In genomic region chr13:35189028-35189711, GRCm38 (mm10) we compare ENCODE assay signal across 9 mouse cellular contexts.
DNase-seq lines count a peak whose midpoint lies in the region; ATAC-seq and TF ChIP-seq lines count a peak whose summit lies in the region.
"Had no signal": no experiment of that assay in that cellular context is flagged by ENCODE, and none has a peak within 500 bp of the region (broad histone marks: within the 10 kb centered on the region; RNA-seq: fewer than 3 reads in every experiment).

No protein-coding gene starts in this region.

- no peak for TF ChIP-seq CTCF in forebrain, postnatal 0 days (IDR thresholded peaks at IDR 0.05; ENCODE audit: low read depth)

- no peaks in the 10 kb centered on the region for H3K9me3 ChIP-seq in forebrain, postnatal 0 days (ENCODE audit: low read length)
- H3K9me3 ChIP-seq in hindbrain, embryonic 12.5 days (replicated peaks) = no peaks in the 10 kb centered on the region

- peak; percentile 13 for DNase-seq in 416B (ENCODE audit: low read depth)
- peak; percentile 37 for DNase-seq in adrenal gland, postnatal 10 days
- DNase-seq in forebrain, postnatal 0 days = peak; percentile 27
- DNase-seq in layer of hippocampus, adult 9-11 months = peak; percentile 17
- peak; percentile 45 for DNase-seq in lung, postnatal 14 days
- peak; percentile 28 to 30 for DNase-seq in right cerebral cortex, adult 2 months (ENCODE audit: low spot score in 2 of 2)
- peak; percentile 24 for DNase-seq in urinary bladder, adult 2 months (ENCODE audit: low spot score)

- H3K4me2 ChIP-seq in forebrain, postnatal 0 days (ENCODE audit: low read depth) = no peak overlapping the region
- H3K4me2 ChIP-seq in hindbrain, embryonic 12.5 days (replicated peaks) = no peak overlapping the region

- peak; percentile 84 for ATAC-seq in forebrain, postnatal 0 days
- ATAC-seq in hindbrain, embryonic 12.5 days (ENCODE audit: low FRiP score) = peak; percentile 77
- ATAC-seq: Patski had no signal

- no peak overlapping the region for H3K4me3 ChIP-seq in forebrain, postnatal 0 days (ENCODE audit: low read depth, low read length)
- no peak overlapping the region for H3K4me3 ChIP-seq in hindbrain, embryonic 12.5 days

- peak overlapping the region; percentile 9; the same call in 1 of the 2 replicates for H3K27ac ChIP-seq in forebrain, postnatal 0 days (ENCODE audit: low read depth, low read length)
- H3K27ac ChIP-seq in hindbrain, embryonic 12.5 days = peak overlapping the region; percentile 74

- 47% methylated on average over 16 of the region's 16 CpGs for WGBS in forebrain, postnatal 0 days
- 38% methylated on average over 16 of the region's 16 CpGs for WGBS in hindbrain, embryonic 12.5 days

- H3K9ac ChIP-seq in forebrain, postnatal 0 days = no peak overlapping the region
- no peak overlapping the region; the same call in 1 of the 2 replicates for H3K9ac ChIP-seq in hindbrain, embryonic 12.5 days

- no peaks in the 10 kb centered on the region for H3K27me3 ChIP-seq in forebrain, postnatal 0 days (ENCODE audit: insufficient read depth, low read length)
- no peaks in the 10 kb centered on the region for H3K27me3 ChIP-seq in hindbrain, embryonic 12.5 days
- H3K27me3 ChIP-seq: Patski had no signal

- H3K4me1 ChIP-seq in forebrain, postnatal 0 days (ENCODE audit: insufficient read depth) = no peaks in the 10 kb centered on the region
- peaks cover 10% of the 10 kb centered on the region for H3K4me1 ChIP-seq in hindbrain, embryonic 12.5 days

- no peaks in the 10 kb centered on the region for H3K36me3 ChIP-seq in forebrain, postnatal 0 days (ENCODE audit: insufficient read depth)
- no peaks in the 10 kb centered on the region for H3K36me3 ChIP-seq in hindbrain, embryonic 12.5 days
